Mouse (Mus musculus): ENCODE results near the gene Dusp12. TPM values are rescaled to one million over a fixed set of nuclear protein-coding genes. Genes with fewer than 3 reads are reported as not detected.
A peak's percentile ranks its signal among the peaks of the same experiment; 100 is the strongest.

The Dusp12 gene
- polyA plus RNA-seq, 1 experiment from 2014 or later = 38.0 TPM

- Histone ChIP-seq H3K27ac (no peak within 1 kb of the TSS), H3K4me3 (replicated peaks) (no peak within 1 kb of the TSS), H3K4me1 (replicated peaks) (peaks cover 7% of the 10 kb centered on the region), H3K9me3 (no peaks in the 10 kb centered on the region), H3K27me3 (peaks cover 20% of the 10 kb centered on the region), H3K9ac (replicated peaks) (no peak within 1 kb of the TSS), H3K36me3 (no peaks in the 10 kb centered on the region), H3K4me2 (replicated peaks) (no peak within 1 kb of the TSS)
- no peak for ATAC-seq
- 58% methylated on average over 5 of the region's 5 CpGs for WGBS
Measured at GRCm38 (mm10) chr1:170912891-170913615, 27.7 kb upstream of the Dusp12 start, which contains the start of gene Fcrlb. Gene Fcrlb, minus strand, starts transcription at chr1:170912941.

DNA sequence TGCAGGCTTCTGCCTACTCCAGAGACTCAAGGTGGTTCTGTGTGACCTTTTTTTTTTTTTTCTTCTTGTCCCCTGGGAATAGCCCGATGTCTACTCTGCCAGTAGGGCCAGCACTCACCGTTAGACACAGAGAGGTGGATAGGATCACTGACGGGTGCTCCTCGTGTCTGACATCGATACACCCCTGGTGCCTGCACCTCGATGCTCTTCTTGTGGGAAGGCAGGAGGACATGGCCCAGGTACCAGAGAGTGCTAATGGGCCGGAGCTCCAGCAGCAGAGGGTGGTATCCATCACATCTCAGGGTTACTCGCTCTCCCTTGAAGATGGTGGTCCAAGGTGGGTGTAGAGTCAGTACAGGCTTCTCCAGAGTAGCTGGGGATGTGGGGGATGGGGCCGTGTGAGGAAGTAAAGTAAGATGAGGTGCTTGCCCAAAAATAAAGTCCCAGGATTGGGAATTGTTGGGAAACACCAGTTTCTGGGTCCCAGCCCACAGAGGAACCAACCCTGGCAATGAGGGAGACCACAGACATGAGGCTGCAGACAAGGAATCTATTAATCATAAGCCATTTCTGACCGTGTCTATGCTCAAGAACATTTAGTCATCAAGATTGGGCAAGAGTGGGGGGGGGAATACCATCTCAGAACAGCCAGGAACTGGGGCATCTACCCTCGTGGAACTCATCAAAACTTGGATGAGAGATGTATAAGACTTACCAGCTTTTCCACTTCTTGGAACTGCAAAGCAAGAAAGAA, 26.7 kb upstream of the Dusp12 start:
- H3K4me2 ChIP-seq (replicated peaks) = no peak overlapping the region
- H3K27me3 ChIP-seq = peaks cover 29% of the 10 kb centered on the region
- peaks cover 15% of the 10 kb centered on the region for H3K4me1 ChIP-seq (replicated peaks)
- WGBS = 87% methylated on average over 11 of the region's 11 CpGs
- no peak overlapping the region for H3K4me3 ChIP-seq (replicated peaks)
- no peaks in the 10 kb centered on the region for H3K9me3 ChIP-seq
- no peak overlapping the region for H3K27ac ChIP-seq
- no peak overlapping the region for H3K9ac ChIP-seq (replicated peaks)
- H3K36me3 ChIP-seq = no peaks in the 10 kb centered on the region
- no peak for ATAC-seq

DNA sequence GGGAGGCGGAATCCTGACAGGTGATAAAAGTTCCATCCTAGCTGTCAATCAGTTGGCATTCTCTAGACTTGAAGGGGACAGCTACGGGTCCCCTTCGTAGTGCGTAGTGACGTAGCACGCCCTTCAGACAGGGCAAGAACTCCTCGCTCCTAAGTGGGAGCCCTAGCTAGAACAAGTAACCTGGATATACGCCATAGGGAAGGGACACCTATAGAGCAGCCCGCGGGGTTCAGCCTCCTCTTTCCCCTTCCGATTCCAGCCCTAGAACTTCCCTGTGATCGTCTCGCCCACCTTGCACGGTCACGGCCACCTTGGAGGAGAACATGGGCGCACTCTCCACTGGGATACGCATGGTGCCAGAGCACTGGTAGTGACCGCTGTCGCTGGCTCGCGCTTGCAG, 23.0 kb upstream of the Dusp12 start:
- peaks cover 59% of the 10 kb centered on the region for H3K27me3 ChIP-seq
- WGBS = 2% methylated on average over 21 of the region's 21 CpGs

DNA sequence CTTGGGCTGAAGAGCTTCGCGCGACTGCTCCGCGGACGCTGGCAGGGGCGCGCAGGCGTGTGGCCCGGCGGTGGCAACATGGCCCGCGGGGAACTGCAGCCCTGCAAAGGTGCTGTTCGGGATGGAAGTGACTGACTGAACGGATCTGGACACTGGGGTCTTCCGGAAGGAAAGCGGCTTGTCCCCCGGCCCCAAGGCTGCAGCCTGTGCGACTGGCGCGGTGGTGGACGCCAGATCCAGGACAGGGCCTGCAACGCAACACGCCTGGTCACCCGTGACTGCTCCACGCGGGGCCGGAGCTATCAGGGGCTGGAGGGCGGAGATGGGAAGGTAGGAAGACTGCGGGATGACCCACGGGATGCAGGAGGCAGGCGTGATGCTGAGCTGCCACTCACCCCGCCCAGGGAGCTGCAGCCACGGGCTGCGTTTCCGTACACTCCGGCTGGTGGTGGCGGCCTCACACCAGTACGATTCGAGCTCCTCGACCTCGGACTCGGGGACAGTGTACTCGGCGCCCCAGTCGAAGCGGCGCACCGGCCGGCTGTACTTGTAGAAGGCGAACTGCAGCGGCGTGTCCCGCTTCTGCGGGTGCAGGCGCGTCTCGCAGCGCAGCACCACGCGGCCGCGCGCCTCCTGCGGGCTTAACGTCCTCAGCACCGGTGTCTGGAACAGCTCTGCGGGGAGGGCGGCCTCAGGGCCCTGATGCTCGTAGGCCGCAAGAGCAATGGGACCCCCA, 22.3 kb upstream of the Dusp12 start:
- Histone ChIP-seq H3K4me1 (replicated peaks) (peaks cover 15% of the 10 kb centered on the region), H3K36me3 (no peaks in the 10 kb centered on the region), H3K27me3 (peaks cover 65% of the 10 kb centered on the region), H3K4me2 (replicated peaks) (peak overlapping the region; percentile 95), H3K27ac (no peak overlapping the region), H3K9ac (replicated peaks) (peak overlapping the region; percentile 71), H3K4me3 (replicated peaks) (peak overlapping the region; percentile 66), H3K9me3 (no peaks in the 10 kb centered on the region)
- under 1% methylated on average over 71 of the region's 71 CpGs for WGBS
- peak; percentile 81 for ATAC-seq

More for the DNA sequence above, 23.0 kb upstream of the Dusp12 start:
- H3K9me3 ChIP-seq = no peaks in the 10 kb centered on the region
- ATAC-seq = peak; percentile 73
- H3K36me3 ChIP-seq = no peaks in the 10 kb centered on the region
- peak overlapping the region; percentile 95 for H3K4me2 ChIP-seq (replicated peaks)
- peak overlapping the region; percentile 71; the same call in 1 of the 2 replicates for H3K9ac ChIP-seq (replicated peaks)
- H3K27ac ChIP-seq = no peak overlapping the region
- H3K4me3 ChIP-seq (replicated peaks) = peak overlapping the region; percentile 66
- peaks cover 15% of the 10 kb centered on the region for H3K4me1 ChIP-seq (replicated peaks)

DNA sequence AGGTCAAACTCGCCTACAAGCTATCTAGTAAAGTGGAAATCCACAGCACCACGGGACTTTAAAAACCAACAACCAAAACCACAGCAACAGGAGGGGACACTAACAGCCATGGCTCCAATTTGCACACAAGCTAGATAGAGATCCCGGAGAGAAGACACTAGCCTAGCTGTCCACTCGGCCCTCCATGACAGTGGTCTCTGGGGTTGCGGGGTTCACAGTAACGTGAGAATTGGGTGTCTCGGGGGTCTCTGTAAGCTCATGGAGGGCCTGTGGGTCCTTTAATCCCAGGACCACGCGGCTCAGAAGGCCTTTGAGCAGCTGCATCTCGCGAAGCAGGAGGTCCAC, 21.7 kb upstream of the Dusp12 start:
- H3K9me3 ChIP-seq = no peaks in the 10 kb centered on the region
- peaks cover 67% of the 10 kb centered on the region for H3K27me3 ChIP-seq
- no peaks in the 10 kb centered on the region for H3K36me3 ChIP-seq
- 18% methylated on average over 11 of the region's 11 CpGs for WGBS
- H3K4me1 ChIP-seq (replicated peaks) = peaks cover 15% of the 10 kb centered on the region
- H3K4me2 ChIP-seq (replicated peaks) = peak overlapping the region; percentile 95
- peak overlapping the region; percentile 71 for H3K9ac ChIP-seq (replicated peaks)
- ATAC-seq = no peak
- peak overlapping the region; percentile 66 for H3K4me3 ChIP-seq (replicated peaks)
- no peak overlapping the region for H3K27ac ChIP-seq

DNA sequence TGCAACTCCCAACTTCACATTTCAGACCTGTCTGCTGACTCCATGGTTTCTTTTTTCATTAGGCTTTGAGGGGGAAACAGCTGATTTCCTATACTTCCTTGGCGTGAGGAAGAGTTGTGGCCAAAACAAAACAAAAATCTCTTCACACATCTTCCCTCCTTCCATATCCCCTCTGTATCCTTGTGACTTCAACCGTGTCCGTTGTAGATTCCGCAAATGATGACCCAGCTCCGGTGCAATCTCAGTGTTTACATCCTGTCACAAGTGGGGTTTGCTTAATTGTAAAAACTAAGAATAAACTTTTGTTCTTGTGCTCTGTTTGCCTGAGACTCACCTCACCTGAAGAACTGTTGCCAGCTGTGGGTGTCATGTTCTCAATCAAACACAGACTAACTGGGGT, 18.1 kb upstream of the Dusp12 start:
- 82% methylated on average over 5 of the region's 5 CpGs for WGBS
- Histone ChIP-seq H3K27me3 (peaks cover 56% of the 10 kb centered on the region), H3K9me3 (no peaks in the 10 kb centered on the region)

DNA sequence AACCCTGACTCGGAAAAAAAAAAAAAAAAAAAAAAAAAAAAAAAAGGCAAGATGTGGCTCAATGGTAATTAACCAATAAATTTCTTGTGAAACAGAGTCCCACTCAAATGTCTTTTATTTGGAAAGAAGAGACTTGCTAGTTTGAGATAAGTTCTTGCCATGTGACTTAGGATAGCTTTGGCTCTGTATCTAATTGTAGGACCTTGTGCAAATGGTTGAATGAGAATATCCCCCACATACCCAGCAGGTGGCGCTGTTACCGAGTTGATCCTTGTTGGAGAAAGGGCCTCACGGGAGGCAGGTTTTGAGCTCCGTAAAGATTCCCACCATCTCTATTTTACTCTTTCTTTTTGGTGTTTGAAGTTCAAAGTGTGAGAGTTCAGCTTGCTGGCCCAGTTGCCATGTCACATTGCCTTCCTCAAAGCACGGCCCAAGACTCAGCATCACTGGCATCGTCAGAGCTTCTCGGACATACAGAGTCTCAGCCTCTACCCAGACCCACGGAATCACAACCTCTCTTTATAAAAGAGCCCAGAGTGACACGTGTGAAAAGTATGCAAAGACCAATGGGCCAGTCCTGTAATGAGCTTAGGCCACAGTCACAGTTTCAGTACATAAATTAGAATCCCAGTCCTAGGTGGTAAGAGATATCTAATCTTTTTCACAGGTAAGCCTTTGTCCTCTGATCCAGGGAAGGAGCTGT, 16.3 kb upstream of the Dusp12 start:
- WGBS = 30% methylated on average over 10 of the region's 10 CpGs

More for the DNA sequence above, 18.1 kb upstream of the Dusp12 start:
- no peak overlapping the region for H3K27ac ChIP-seq
- H3K36me3 ChIP-seq = no peaks in the 10 kb centered on the region
- H3K4me2 ChIP-seq (replicated peaks) = no peak overlapping the region
- H3K4me3 ChIP-seq (replicated peaks) = no peak overlapping the region
- no peak for ATAC-seq
- H3K9ac ChIP-seq (replicated peaks) = no peak overlapping the region
- peaks cover 12% of the 10 kb centered on the region for H3K4me1 ChIP-seq (replicated peaks)

GRCm38 (mm10) chr1:170900799-170901467, 15.6 kb upstream of the Dusp12 start:
- Histone ChIP-seq H3K4me3 (replicated peaks) (no peak overlapping the region), H3K9me3 (no peaks in the 10 kb centered on the region), H3K4me1 (replicated peaks) (no peaks in the 10 kb centered on the region), H3K4me2 (replicated peaks) (no peak overlapping the region), H3K36me3 (no peaks in the 10 kb centered on the region), H3K27ac (no peak overlapping the region), H3K9ac (replicated peaks) (no peak overlapping the region), H3K27me3 (peaks cover 33% of the 10 kb centered on the region)
- ATAC-seq = peak; percentile 68; the same call in 1 of the 2 replicates
- WGBS = 41% methylated on average over 10 of the region's 10 CpGs

More for the DNA sequence above, 16.3 kb upstream of the Dusp12 start:
- ATAC-seq = peak; percentile 62; the same call in 1 of the 2 replicates
- H3K9me3 ChIP-seq = no peaks in the 10 kb centered on the region
- H3K36me3 ChIP-seq = no peaks in the 10 kb centered on the region
- peaks cover 40% of the 10 kb centered on the region for H3K27me3 ChIP-seq
- H3K27ac ChIP-seq = no peak overlapping the region
- peak overlapping the region; percentile 19; the same call in 1 of the 2 replicates for H3K4me2 ChIP-seq (replicated peaks)
- H3K9ac ChIP-seq (replicated peaks) = no peak overlapping the region
- no peaks in the 10 kb centered on the region for H3K4me1 ChIP-seq (replicated peaks)
- H3K4me3 ChIP-seq (replicated peaks) = 0 out of 2 replicates have a peak overlapping the region, but pooled peaks have one; percentile 3

DNA sequence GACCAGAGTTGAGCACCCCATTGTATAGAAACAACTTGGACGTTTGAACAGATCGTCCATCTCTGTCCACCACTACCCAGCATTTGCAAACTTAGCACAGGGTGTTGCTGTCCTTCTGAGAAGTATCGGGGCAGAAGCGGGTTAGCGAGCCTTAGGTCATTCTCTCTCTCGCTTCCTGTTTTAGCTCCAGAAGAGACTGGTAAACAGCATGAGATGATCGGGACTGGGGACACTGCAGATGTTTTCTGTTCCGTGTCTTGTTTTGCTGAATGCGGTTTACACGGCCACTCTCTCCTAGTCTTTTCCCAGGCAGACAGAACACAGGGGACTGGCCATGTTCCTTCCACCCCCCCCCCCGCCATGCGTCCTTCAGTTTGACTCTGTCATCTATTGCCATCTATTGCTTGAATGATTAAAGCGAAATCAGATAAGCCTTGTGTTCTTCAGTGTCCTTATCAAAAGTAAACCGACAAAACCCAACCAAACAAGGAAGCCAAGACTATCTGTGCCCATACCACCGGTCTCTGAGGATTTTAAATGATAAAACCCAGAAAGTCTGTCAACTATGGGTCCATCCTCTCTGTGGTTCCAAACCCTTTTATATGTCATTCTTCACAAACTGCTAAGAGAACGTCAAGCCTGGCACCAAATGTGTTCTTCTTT, 13.2 kb upstream of the Dusp12 start:
- 81% methylated on average over 16 of the region's 16 CpGs for WGBS
- Histone ChIP-seq H3K9me3 (no peaks in the 10 kb centered on the region), H3K36me3 (no peaks in the 10 kb centered on the region), H3K4me2 (replicated peaks) (no peak overlapping the region), H3K27ac (no peak overlapping the region), H3K9ac (replicated peaks) (no peak overlapping the region), H3K27me3 (peaks cover 15% of the 10 kb centered on the region), H3K4me3 (replicated peaks) (no peak overlapping the region), H3K4me1 (replicated peaks) (no peaks in the 10 kb centered on the region)
- no peak for ATAC-seq

DNA sequence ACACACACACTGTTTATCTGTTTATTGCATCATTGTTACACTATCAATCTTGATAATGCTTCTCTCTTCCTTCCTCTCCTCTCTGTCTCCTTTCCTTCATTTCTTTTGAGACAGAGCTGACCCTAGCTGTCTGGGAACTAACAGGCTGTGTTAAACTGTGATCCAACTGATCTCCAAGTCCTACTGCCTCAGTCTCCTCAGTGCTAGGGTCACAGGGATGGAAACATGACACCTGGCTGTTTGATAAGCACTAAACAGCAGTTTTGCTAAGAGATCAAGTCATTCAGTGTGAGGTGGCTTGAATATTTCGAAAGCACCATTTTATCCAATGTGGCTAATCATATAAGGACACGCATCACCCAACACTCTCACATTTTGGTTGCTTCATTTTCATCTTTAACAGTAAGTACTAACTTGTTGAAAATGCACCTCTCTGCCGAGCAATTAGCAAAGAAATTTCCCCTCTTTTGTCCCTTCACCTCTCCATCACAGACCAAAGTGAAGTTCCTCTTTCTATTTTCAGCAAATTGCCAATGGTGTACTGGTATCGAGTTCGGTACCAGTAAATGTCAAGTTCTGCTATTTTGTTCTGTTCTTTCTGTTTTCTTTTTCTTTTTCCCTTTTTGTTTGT, 11.4 kb upstream of the Dusp12 start:
- Histone ChIP-seq H3K4me3 (replicated peaks) (no peak overlapping the region), H3K4me1 (replicated peaks) (no peaks in the 10 kb centered on the region), H3K36me3 (no peaks in the 10 kb centered on the region), H3K27me3 (peaks cover 4% of the 10 kb centered on the region; the same call in 1 of the 2 replicates), H3K9me3 (no peaks in the 10 kb centered on the region), H3K27ac (no peak overlapping the region), H3K9ac (replicated peaks) (no peak overlapping the region), H3K4me2 (replicated peaks) (no peak overlapping the region)
- no peak for ATAC-seq
- 88% methylated on average over 5 of the region's 5 CpGs for WGBS

All from midbrain, embryonic 13.5 days (tissue).